Mouse (Mus musculus) hematopoietic stem cell, adult 5-6 weeks (primary cell): ENCODE data around the gene Wbp1l. TPM values are rescaled to one million over a fixed set of nuclear protein-coding genes. Genes with fewer than 3 reads are reported as not detected.

Experiments
- ATAC-seq, 2 experiments: fragments of 125-278 bp in 1 of 2; replicated peaks in 1 of 2; 2 replicates each; pipeline ENCODE4 v1.8.0; 2016 to 2017; ENCODE audit warnings: inconsistent platforms in 2 of 2, mild to moderate bottlenecking in 2 of 2, moderate number of reproducible peaks in 2 of 2, low read depth in 1 of 2, moderate TSS enrichment in 1 of 2; ENCODE audit not compliant: low FRiP score in 2 of 2, poor library complexity in 2 of 2, severe bottlenecking in 2 of 2, insufficient read depth in 1 of 2, low TSS enrichment in 1 of 2
- total RNA-seq: library from RNA; stranded (forward); fragments of 172-1452, 232-1000 nt; gene quantifications from 2 replicates; pipeline ENCODE4 v1.2.3, GENCODE M21; 2017

Wbp1l gene
- total RNA-seq, 1 experiment from 2014 or later, result 40.5 TPM

DNA sequence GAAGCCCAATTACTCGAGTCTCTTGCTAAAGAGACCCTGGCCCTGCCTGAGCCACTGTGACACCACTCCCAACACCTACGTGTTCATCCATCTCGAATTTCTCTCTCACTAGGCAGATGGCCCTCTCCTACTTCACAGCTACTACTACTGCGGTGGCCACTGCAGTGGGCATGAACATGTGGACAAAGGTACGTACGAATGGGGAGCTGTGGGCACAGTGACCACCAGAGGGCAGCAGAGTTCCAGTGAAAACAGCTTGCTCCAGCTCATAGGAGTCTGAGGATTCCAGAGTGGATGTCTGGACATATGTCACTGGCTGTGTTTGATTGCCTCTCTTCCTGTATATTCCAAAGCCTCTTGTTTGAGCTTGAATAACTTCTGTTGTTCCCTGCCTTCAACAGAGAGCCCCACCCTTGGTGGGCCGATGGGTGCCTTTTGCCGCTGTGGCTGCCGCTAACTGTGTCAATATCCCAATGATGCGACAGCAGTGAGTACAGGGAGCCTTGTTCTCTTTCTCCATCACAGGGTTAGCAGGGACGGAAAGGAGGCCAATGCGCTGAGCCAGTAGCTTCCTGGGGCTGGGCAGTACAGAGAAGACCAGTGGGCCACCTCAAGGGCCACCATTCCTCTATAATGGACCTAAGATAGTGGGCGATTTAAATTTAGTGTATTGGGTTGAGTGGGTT is 10.9 kb upstream of the Wbp1l start:
- peak; percentile 59 to 88; a peak in 3 of 4 replicates for ATAC-seq

DNA sequence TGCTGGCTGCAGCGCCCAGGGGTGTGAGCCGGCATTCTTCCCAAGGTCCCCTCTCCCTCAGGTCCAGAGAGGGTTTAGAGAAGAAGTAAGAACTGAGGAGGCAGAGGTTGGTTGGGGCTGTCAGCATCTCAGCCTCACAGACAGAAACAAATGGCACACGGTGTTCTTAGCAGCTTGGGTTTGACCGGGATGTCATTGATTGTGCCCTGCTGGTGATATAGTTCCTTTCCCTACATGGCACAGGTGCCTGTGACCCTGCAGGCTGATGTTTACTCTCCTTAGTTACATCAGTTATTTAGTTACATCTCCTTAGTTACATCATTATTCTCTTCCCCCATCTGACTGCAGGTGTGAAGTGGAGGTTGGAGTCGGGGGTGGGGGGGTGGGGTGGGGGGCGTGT is 7.3 kb upstream of the Wbp1l start:
- ATAC-seq, result no peak

DNA sequence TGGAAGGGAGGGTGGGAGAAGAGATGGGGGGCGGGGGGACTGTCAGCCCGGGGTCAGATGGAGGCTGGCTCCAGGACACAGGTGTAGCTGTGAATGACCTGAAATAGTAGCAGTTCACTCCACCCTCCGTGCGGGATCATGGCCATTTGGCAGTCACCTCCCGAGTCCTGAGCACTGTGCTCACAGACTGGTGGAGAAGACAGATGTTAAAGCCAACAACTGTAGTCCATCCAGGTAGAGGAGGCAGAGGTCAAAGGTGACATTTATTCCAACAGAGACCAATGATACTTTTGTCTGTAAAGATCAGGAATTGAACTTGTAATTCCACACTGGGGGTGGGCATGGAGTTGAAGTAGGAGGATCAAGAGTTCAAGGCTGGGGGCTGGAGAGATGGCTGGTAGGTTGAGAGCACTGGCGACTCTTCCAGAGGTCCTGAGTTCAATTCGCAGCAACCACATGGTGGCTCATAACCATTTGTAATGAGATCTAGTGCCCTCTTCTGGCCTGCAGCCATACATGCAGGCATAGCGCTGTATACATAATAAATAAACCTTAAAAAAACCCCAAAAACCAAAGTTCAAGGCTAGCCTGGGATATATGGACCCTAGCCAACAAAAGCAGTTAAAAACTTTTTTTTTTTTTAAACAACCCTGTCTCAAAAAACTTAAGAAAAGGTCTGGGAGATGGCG is 6.0 kb upstream of the Wbp1l start:
- no peak for ATAC-seq

DNA sequence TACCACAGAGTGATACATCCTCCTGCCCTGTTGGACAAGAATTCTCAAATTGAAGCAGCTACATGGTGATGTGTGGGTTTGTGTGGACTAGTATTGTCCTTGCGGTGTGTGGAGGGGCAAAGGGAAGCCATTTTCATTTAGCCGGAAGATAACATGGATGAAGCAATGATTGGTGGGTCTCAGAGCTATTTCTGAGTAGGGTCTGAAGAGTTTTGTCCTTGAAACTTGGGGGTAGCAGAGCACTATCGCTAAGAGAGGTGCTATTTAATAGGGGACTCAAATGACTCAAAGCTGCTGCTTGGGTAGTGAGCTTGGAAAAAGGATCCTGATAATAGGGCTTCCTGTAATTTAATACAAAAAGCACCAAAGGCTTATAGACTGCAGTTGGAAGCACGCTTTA is 697 bp upstream of the Wbp1l start:
- ATAC-seq, result no peak

DNA sequence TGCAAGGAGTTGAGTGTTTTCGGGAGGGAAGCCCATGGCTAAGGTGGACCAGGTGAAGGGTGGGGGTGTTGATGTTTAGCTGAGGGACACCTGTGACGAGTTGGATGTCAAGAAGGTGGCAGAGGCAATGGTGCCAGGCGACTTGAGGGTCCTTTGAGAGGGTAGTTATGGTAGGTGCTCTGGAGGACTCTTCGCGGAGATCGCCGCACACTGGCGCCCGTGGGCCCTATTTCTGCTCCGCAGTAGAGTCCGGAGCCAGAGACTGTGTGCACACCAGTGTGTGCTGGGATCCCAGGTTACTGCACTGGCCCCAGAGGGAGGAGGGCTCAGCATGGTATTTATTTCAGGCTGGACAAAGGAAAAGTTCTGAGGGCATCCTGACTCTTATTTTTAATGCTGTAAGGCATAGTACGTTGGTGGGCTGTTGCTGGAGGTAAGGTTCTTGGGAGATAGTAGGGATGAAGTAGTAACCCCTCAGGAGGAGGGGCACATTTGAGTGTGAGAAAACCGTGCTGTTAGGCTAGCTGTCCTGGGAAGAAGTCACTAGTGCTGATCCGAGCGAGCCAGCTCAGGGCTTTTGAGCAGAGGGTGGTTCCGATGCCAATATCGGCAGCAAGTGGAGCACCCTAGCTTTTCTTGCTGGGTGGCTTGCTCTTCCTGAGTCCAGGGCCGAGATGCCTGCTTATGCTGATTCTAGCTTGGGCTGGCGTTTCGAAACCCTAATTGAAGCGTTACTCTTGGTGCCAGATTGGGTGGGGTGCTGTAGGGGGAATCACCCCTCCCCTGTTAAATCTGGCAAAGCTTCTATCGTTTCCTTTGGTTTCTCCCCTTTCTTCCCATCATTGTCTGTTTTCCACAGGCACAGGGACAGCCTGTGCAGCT is 732 bp downstream of the Wbp1l start:
- no peak for ATAC-seq

DNA sequence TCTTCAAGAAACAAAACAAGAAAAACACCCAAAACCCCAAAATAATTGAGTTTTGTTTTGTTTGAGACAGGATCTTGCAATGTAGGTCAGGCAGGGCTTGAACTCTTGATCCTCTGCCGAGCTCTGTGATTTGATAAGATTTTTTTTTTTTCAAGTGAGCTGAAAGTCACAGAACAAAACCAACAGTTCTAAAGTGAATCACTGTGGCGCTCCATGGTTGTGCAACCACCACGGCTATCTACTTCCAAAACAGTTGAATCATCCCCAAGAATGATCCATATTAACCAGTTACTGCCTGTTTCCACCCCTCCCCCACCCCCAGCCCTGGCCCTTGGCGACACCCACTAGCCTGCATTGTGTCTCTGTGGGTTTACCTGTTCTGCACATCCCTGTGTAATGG is 1.5 kb downstream of the Wbp1l start:
- ATAC-seq, result no peak

DNA sequence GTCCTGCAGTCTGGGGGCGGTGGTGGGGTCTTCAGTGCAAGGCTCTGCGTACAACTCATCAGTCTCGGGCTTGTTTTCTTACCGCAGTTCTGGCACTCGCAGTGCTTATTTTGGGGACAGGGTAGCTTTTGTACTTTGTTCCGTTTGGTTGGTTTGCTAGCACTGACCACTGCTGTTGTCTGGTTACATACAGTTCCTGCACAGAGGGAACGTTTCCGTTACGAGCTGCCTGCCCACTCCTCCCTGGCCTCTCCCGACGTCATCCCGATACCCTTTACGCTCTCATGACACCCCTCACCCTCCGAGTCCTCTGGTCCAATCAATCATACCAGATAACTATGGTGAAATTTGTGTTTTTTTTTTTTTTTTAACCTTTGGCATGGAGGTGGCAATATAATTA is 2.6 kb downstream of the Wbp1l start:
- ATAC-seq, result no peak

DNA sequence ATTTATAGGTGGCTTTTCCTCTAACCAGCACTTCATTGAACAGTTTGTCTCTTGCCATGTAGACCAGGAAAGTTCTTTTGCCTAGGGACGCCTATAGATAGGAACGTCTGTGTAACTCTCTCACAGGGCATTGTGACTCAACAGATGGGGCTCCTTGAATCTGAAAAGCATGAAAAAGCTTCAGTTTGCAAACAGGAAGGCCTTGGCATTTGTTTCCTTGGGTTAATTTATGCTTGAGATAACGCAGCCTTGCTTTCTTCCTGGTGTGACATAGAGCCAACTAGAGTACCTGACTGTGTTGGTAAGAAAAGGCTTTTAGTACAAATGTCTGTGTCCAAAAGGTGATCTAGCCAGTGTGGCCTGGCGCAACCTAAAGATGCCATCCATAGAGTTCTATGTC is 3.5 kb downstream of the Wbp1l start:
- ATAC-seq, result no peak

DNA sequence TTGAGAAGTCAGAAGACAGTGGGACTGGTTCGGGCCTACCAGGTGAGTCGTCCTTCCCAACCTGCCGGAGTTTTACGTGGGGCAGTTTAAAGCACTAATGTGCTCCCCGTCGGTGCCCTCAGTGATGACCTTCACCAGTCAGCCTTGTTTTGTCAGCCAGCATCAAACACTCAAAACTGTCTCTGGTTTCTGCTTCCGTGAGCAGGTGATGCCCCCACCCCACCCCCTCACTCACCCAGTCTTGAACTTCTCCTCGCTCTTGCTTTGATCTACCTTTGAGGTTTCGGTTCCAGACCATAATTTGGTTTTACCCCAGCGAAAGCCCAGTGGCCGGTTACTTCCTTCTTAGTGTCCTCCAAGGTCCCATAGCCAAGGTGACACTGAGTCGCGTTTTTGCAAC is 7.8 kb downstream of the Wbp1l start:
- ATAC-seq, result no peak

DNA sequence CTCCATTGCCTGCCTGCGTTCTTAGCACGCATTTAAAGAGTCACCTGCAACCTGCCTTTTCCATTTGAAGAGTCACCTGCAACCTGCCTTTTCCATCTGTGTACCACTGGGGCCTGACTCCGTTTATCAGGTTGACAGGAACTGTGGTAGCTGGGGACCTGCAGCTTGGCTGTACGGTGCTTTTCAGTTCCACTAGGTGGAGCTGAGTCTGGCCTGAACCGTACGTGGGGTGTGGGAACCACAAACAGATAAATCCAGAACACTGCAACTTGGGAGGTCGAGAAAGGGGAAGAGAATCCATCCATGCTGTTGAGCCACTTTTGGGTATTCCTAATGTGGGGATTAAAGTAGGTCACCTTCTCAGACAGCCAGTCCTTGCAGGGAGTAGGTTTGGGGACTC is 8.5 kb downstream of the Wbp1l start:
- ATAC-seq, result peak; percentile 42 to 46; a peak in 2 of 4 replicates

DNA sequence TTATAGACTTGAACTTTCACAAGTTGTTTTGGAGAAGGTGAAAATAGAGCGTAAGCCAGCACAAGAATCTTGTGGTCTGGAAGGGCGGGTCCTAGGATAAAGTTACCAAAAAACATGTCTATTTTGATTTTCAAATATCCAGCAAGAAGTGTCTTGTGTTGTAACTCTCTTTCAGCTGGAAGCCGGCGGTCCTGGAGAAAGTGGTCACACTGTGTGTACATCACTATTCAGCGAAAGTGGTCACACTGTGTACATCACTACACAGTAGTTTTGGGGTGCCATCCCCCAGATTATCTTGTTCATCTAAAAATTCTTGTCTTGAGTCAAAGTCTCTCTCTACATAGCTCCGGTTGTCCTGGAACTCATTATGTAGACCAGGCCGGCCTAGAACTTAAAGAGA is 9.3 kb downstream of the Wbp1l start:
- ATAC-seq, result no peak

DNA sequence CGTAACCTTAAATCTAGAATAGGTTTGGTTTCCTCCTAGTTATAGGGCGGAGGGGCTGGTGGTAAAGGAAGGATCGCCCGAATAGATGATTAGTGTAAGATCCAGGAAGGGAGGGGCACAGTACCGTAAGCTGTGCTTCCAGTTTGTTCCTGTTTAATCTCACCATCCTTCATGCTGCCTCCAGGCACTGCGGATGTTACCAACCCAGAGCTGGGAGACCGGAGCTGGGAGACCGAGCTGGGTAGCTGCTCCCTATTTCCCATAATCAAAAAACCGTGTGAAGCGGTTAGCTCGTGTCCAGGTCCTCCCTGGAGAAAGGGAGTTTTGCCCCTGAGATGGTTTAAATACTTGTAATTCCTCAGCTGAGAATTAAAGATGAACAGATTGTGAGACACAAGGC is 17.5 kb downstream of the Wbp1l start:
- ATAC-seq, result no peak

DNA sequence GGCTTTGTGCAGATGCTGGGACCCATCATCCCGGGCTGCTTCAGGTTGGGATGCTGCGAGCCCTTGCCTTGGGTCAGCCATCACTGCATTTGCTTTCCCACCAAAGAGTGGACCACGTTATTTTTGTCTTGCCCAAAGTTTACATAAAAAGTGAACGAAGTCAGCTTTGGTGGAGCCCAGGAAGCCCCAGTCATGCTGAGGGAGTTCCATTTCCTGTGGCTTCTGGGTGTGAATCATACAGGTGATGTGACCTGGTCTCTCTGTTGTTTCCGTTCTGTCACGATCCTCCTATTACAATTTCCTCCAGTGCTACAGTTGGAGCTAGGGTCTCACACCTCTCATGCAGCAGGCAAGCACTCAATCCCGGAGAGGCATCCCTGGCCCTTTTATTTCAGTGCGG is 18.5 kb downstream of the Wbp1l start:
- ATAC-seq, result no peak

DNA sequence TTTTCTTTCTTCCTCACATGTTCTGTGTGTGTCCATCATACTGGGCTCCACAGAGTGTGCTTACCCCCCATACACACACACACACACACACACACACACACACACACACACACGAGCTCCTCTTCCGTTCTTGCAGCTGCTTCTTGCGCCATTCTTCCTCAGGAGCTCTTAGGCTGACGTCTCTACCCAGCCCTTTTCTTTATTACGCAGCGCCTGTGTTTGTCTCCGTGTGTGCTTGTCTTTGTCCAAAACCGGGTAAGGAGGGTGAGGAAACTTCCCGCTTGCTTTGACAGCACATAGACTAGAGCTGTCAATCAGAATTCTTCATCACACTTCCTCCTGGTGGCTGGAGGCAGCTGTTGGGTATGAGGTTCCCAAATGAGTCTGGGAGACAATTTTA is 19.4 kb downstream of the Wbp1l start:
- ATAC-seq, result peak; percentile 46 to 68; a peak in 3 of 4 replicates

DNA sequence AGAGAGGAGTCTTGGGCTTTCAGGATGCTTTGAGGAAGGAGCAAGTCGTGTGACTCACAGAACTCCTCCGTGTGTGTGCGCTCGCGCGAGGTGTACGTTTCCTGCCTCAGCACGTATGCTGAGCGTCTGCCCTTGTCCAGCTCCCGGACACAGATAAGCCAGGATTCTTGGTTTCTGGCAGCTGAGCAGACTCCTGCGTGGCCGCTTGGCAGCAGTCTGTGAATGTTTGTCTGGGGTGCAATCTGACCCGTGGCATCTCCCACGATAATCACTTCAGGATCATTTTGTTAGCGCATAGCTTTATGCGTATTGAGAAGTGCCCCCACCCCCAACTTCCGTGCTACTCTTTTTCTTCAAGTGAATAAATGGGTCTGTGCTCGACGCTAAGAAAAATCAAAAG is 20.1 kb downstream of the Wbp1l start:
- no peak for ATAC-seq

DNA sequence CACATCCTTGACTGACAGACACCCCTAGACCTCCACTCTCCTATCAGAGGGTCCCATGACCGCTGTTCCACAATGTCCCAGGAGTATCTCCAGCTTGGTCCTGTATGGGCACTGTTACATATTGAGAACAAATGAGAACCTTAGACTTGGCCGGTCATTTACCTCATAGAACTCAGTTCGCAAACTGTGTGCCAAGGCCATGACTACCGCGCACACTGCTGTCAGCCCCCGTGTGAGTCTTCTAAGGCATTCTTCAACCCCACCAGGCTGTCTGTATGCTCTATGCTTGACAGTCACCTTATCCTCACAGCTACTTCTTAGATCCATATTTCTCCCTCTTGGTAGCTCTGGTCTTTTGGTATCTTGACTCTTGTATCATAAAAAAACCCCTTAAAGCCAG is 20.6 kb downstream of the Wbp1l start:
- ATAC-seq, result no peak

DNA sequence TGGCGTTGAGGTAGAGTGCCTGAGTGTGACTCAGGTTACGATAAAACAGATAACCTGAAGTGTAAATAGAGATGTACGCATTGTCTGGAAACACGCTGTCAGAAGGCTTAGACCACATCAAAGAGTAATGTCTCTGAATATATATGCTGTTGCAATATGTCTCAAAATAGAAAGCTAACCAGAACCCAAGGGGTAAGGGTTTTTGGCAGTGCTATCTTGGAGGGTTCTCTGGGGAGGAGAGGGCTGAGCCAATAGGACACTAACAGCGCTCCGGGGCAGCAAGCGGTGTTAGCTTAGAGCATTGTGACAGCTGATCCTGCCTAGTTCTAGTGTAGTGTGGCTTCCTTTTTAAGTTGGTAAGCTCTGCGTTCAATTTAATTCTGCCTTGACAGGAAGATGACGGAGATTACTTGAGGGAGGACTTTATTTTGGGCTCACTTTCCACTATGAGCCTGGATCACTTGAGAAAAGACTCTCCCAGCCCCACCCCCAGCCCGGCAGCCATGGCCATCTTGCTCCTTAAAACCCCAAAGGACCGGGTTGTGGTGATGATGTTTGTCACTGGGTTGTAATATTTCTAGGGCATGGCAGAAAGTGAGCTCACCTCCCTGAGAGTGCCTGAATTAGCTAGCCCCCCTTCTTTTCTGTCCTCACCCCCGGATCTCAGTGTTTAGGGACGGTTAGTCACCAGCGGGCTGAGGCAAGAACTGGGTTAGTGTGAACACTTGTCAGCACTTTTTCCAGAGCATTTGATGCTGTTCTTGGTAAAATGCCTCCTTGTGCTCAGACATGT is 21.3 kb downstream of the Wbp1l start:
- ATAC-seq, result no peak
